Mouse (Mus musculus) intestine, embryonic 14.5 days (tissue): ENCODE measurements around the gene B3gat2. TPM values are rescaled to one million over a fixed set of nuclear protein-coding genes. Genes with fewer than 3 reads are reported as not detected.

Experiments
- ATAC-seq: fragments of 200-750 bp; cut with Nextera tagmentation; replicated peaks from 2 replicates; pipeline ENCODE4 v1.8.0; 2017; ENCODE audit warnings: low read depth, moderate number of reproducible peaks, moderate TSS enrichment, moderate library complexity; ENCODE audit not compliant: low FRiP score, low TSS enrichment
- DNase-seq: peaks from one replicate; pipeline ENCODE4 v3.0.0-alpha.2; 2018; ENCODE audit warnings: low spot score
- H3K27ac ChIP-seq: fragments of 300-500 bp; sonication (generic); 2 replicates; pipeline ENCODE4 v1.5.1; 2014; ENCODE audit warnings: low read depth, mild to moderate bottlenecking, control low read depth
- H3K27me3 ChIP-seq: fragments of 300-500 bp; sonication (generic); replicated peaks from 2 replicates; pipeline ENCODE4 v1.6.1; 2014; ENCODE audit warnings: low read length, control low read depth; ENCODE audit not compliant: control insufficient read depth, insufficient read depth
- H3K36me3 ChIP-seq: fragments of 300-500 bp; sonication (generic); 2 replicates; pipeline ENCODE4 v1.6.1; 2014; ENCODE audit warnings: low read length, control low read depth; ENCODE audit not compliant: control insufficient read depth, insufficient read depth
- H3K4me1 ChIP-seq: fragments of 300-500 bp; sonication (generic); replicated peaks from 2 replicates; pipeline ENCODE4 v1.6.1; 2014; ENCODE audit warnings: low read length, control low read depth, mixed read lengths; ENCODE audit not compliant: control insufficient read depth, insufficient read depth
- H3K4me2 ChIP-seq: fragments of 300-500 bp; sonication (generic); 2 replicates; pipeline ENCODE4 v1.6.1; 2014; ENCODE audit warnings: low read length
- H3K4me3 ChIP-seq: fragments of 300-500 bp; sonication (generic); 2 replicates; pipeline ENCODE4 v1.5.1; 2014; ENCODE audit warnings: low read depth, low read length, control low read depth, mixed read lengths
- H3K9ac ChIP-seq: fragments of 300-500 bp; sonication (generic); 2 replicates; pipeline ENCODE4 v1.6.1; 2014; ENCODE audit warnings: mild to moderate bottlenecking, low read length
- H3K9me3 ChIP-seq: fragments of 300-500 bp; sonication (generic); 2 replicates; pipeline ENCODE4 v1.6.1; 2016; ENCODE audit warnings: low read length, control low read depth; ENCODE audit not compliant: control insufficient read depth
- WGBS: fragments of 180-500 bp; shearing (Covaris S2); extraction: QIAGEN DNeasy Blood & Tissue Kit; methylation state at CpG from one replicate; pipeline ENCODE4 v1.1.7; 2014; 5-methylcytosine and 5-hydroxymethylcytosine counted together
- polyA plus RNA-seq: library from polyadenylated mRNA; unstranded; fragments of >200 nt; fragmentation: Nextera tagmentation; extraction: Ambion mirVana; gene quantifications from 2 replicates; pipeline ENCODE4 v1.2.1, GENCODE M21; 2014

Gene B3gat2
- polyA plus RNA-seq, 1 experiment from 2014 or later = 0.43 TPM

GRCm38 (mm10) chr1:23845007-23845406 is 83.5 kb downstream of the B3gat2 start:
- H3K9ac ChIP-seq = no peak overlapping the region
- no peaks in the 10 kb centered on the region for H3K9me3 ChIP-seq
- H3K36me3 ChIP-seq = peaks cover 43% of the 10 kb centered on the region
- H3K27me3 ChIP-seq = no peaks in the 10 kb centered on the region
- 96% methylated on average over 10 of the region's 10 CpGs for WGBS
- DNase-seq (no peak), ATAC-seq (no peak)
- no peaks in the 10 kb centered on the region for H3K4me1 ChIP-seq
- H3K4me3 ChIP-seq = no peak overlapping the region
- H3K4me2 ChIP-seq = no peak overlapping the region
- no peak overlapping the region for H3K27ac ChIP-seq

GRCm38 (mm10) chr1:23846044-23846680 is 84.6 kb downstream of the B3gat2 start:
- no peak overlapping the region for H3K4me3 ChIP-seq
- no peak overlapping the region for H3K27ac ChIP-seq
- H3K9me3 ChIP-seq = no peaks in the 10 kb centered on the region
- H3K27me3 ChIP-seq = no peaks in the 10 kb centered on the region
- peaks cover 43% of the 10 kb centered on the region for H3K36me3 ChIP-seq
- DNase-seq = no peak
- H3K4me2 ChIP-seq = no peak overlapping the region
- WGBS = 48% methylated on average over 10 of the region's 10 CpGs
- no peaks in the 10 kb centered on the region for H3K4me1 ChIP-seq
- ATAC-seq = no peak; the same call in 1 of the 2 replicates
- H3K9ac ChIP-seq = no peak overlapping the region

- Histone ChIP-seq H3K27ac (no peak overlapping the region), H3K4me2 (no peak overlapping the region), H3K4me1 (no peaks in the 10 kb centered on the region), H3K36me3 (peaks cover 41% of the 10 kb centered on the region), H3K9me3 (no peaks in the 10 kb centered on the region), H3K27me3 (no peaks in the 10 kb centered on the region), H3K4me3 (no peak overlapping the region), H3K9ac (no peak overlapping the region)
- DNase-seq (no peak), ATAC-seq (no peak)
- WGBS = 73% methylated on average over 3 of the region's 3 CpGs
Observed at GRCm38 (mm10) chr1:23855623-23856022, 94.1 kb downstream of the B3gat2 start.

GRCm38 (mm10) chr1:23860944-23861343 is 99.4 kb downstream of the B3gat2 start:
- no peak for DNase-seq
- ATAC-seq = no peak
- Histone ChIP-seq H3K4me2 (no peak overlapping the region), H3K27me3 (no peaks in the 10 kb centered on the region), H3K36me3 (peaks cover 28% of the 10 kb centered on the region), H3K4me1 (no peaks in the 10 kb centered on the region), H3K9me3 (no peaks in the 10 kb centered on the region), H3K27ac (no peak overlapping the region), H3K4me3 (no peak overlapping the region), H3K9ac (no peak overlapping the region)
- WGBS = 82% methylated on average over 2 of the region's 2 CpGs

GRCm38 (mm10) chr1:23865566-23865965 is 104.0 kb downstream of the B3gat2 start:
- 91% methylated on average over 7 of the region's 7 CpGs for WGBS
- Histone ChIP-seq H3K4me3 (no peak overlapping the region), H3K27ac (no peak overlapping the region), H3K9ac (no peak overlapping the region), H3K4me2 (no peak overlapping the region), H3K36me3 (0 out of 2 replicates have a peak, but pooled peaks cover 7% of the 10 kb centered on the region), H3K9me3 (no peaks in the 10 kb centered on the region), H3K27me3 (no peaks in the 10 kb centered on the region), H3K4me1 (no peaks in the 10 kb centered on the region)
- DNase-seq (no peak), ATAC-seq (no peak)

GRCm38 (mm10) chr1:23867350-23867862 is 105.9 kb downstream of the B3gat2 start:
- no peak overlapping the region for H3K27ac ChIP-seq
- H3K9me3 ChIP-seq = no peaks in the 10 kb centered on the region
- DNase-seq = no peak
- no peak overlapping the region for H3K4me3 ChIP-seq
- no peak overlapping the region for H3K4me2 ChIP-seq
- peaks cover 10% of the 10 kb centered on the region; the same call in 1 of the 2 replicates for H3K36me3 ChIP-seq
- H3K27me3 ChIP-seq = no peaks in the 10 kb centered on the region
- ATAC-seq = no peak
- no peaks in the 10 kb centered on the region for H3K4me1 ChIP-seq
- no peak overlapping the region for H3K9ac ChIP-seq
- 70% methylated on average over 2 of the region's 2 CpGs for whole genome bisulfite sequencing

GRCm38 (mm10) chr1:23872194-23872593 is 110.6 kb downstream of the B3gat2 start:
- Histone ChIP-seq H3K27me3 (no peaks in the 10 kb centered on the region), H3K4me1 (no peaks in the 10 kb centered on the region), H3K4me2 (no peak overlapping the region), H3K27ac (no peak overlapping the region), H3K4me3 (no peak overlapping the region), H3K9me3 (no peaks in the 10 kb centered on the region), H3K9ac (no peak overlapping the region), H3K36me3 (peaks cover 15% of the 10 kb centered on the region)
- DNase-seq (no peak), ATAC-seq (no peak)
- 93% methylated on average over 1 of the region's 1 CpGs for WGBS

GRCm38 (mm10) chr1:23882681-23883080 is 121.1 kb downstream of the B3gat2 start:
- Histone ChIP-seq H3K27ac (no peak overlapping the region), H3K36me3 (no peaks in the 10 kb centered on the region), H3K4me3 (no peak overlapping the region), H3K4me2 (no peak overlapping the region), H3K4me1 (no peaks in the 10 kb centered on the region), H3K9me3 (no peaks in the 10 kb centered on the region), H3K27me3 (no peaks in the 10 kb centered on the region), H3K9ac (no peak overlapping the region)
- WGBS = 100% methylated on average over 1 of the region's 1 CpGs
- no peak for DNase-seq
- no peak for ATAC-seq

- H3K4me2 ChIP-seq = no peak overlapping the region
- no peaks in the 10 kb centered on the region for H3K4me1 ChIP-seq
- WGBS = 92% methylated on average over 2 of the region's 2 CpGs
- ATAC-seq (no peak), DNase-seq (no peak)
- no peak overlapping the region for H3K4me3 ChIP-seq
- no peaks in the 10 kb centered on the region for H3K27me3 ChIP-seq
- no peaks in the 10 kb centered on the region for H3K9me3 ChIP-seq
- no peaks in the 10 kb centered on the region for H3K36me3 ChIP-seq
- H3K9ac ChIP-seq = no peak overlapping the region
- no peak overlapping the region for H3K27ac ChIP-seq
Observed at GRCm38 (mm10) chr1:23884087-23884668, 122.6 kb downstream of the B3gat2 start.
